ENCODE assay signal across 10 mouse cellular contexts in the genomic region with DNA sequence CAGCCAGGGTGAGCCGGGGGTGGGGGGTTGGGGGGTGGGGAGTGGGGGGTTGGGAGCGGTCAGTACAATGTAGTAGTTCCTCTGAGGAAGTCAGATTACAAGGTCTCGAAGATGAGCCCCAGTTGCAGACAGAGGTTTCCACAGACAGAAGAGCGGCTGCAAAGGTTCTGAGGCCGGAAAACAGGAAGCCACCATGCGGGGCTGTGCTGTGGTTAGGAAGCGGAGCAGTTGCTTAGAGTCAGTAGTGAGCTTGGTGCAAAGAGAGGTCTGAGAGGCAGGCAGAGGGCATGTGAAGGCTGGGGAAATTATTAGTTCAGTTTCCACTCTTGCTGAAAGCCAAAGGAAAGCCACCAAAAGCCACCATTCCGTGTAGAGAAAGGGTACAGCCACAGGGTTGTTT.
A peak's percentile ranks its signal among the peaks of the same experiment; 100 is the strongest.
DNase-seq lines count a peak whose midpoint lies in the region; ATAC-seq lines count a peak whose summit lies in the region.
"Had no signal": no experiment of that assay in that cellular context is flagged by ENCODE, and none has a peak within 500 bp of the region (broad histone marks: within the 10 kb centered on the region; RNA-seq: fewer than 3 reads in every experiment).

No protein-coding gene starts in this region.

- no peaks in the 10 kb centered on the region for H3K9me3 ChIP-seq in neural tube, embryonic 13.5 days
- no peaks in the 10 kb centered on the region for H3K9me3 ChIP-seq in hindbrain, embryonic 13.5 days
- H3K9me3 ChIP-seq: intestine, embryonic 15.5 days had no signal

- H3K27ac ChIP-seq in neural tube, embryonic 13.5 days (replicated peaks) = 0 out of 2 replicates have a peak overlapping the region, but pooled peaks have one; percentile 1
- H3K27ac ChIP-seq in hindbrain, embryonic 13.5 days = no peak overlapping the region
- H3K27ac ChIP-seq: intestine, embryonic 15.5 days had no signal

- no peaks in the 10 kb centered on the region for H3K36me3 ChIP-seq in neural tube, embryonic 13.5 days
- H3K36me3 ChIP-seq in hindbrain, embryonic 13.5 days = no peaks in the 10 kb centered on the region
- H3K36me3 ChIP-seq: intestine, embryonic 15.5 days had no signal

- no peak overlapping the region for H3K4me3 ChIP-seq in neural tube, embryonic 13.5 days
- H3K4me3 ChIP-seq in hindbrain, embryonic 13.5 days = no peak overlapping the region
- H3K4me3 ChIP-seq: intestine, embryonic 15.5 days had no signal

- no peak for ATAC-seq in neural tube, embryonic 13.5 days (ENCODE audit: low read depth)
- ATAC-seq in granulocyte monocyte progenitor cell, adult 5-6 weeks (replicated peaks; ENCODE audit: poor library complexity, severe bottlenecking) = peak; percentile 61
- peak; percentile 54; the same call in 1 of the 2 replicates for ATAC-seq in monocyte, adult 5-6 weeks (replicated peaks; ENCODE audit: insufficient number of reproducible peaks, low FRiP score, low TSS enrichment, poor library complexity, severe bottlenecking)
- ATAC-seq in hindbrain, embryonic 13.5 days (ENCODE audit: low FRiP score) = no peak
- ATAC-seq: intestine, embryonic 15.5 days had no signal

- H3K27me3 ChIP-seq in neural tube, embryonic 13.5 days = no peaks in the 10 kb centered on the region
- no peaks in the 10 kb centered on the region for H3K27me3 ChIP-seq in hindbrain, embryonic 13.5 days
- H3K27me3 ChIP-seq: intestine, embryonic 15.5 days had no signal

- whole genome bisulfite sequencing in neural tube, embryonic 13.5 days = 77% methylated on average over 8 of the region's 8 CpGs
- WGBS in hindbrain, embryonic 13.5 days = 81% methylated on average over 8 of the region's 8 CpGs

- no peak overlapping the region for H3K4me2 ChIP-seq in neural tube, embryonic 13.5 days
- H3K4me2 ChIP-seq in hindbrain, embryonic 13.5 days = no peak overlapping the region
- H3K4me2 ChIP-seq: intestine, embryonic 15.5 days had no signal

- DNase-seq in neural tube, embryonic 10.5 days (ENCODE audit: extremely low spot score, low spot score) = no peak
- peak; percentile 72 for DNase-seq in thymus, postnatal 4 days
- no peak for DNase-seq in retina, embryonic 14.5 days (ENCODE audit: low spot score)
- DNase-seq in Muller cell, postnatal 12 days (ENCODE audit: inconsistent ontology term) = no peak
- DNase-seq: lung, postnatal 10 days had no signal

- 0 out of 2 replicates have a peak, but pooled peaks cover 10% of the 10 kb centered on the region for H3K4me1 ChIP-seq in neural tube, embryonic 13.5 days (replicated peaks)
- H3K4me1 ChIP-seq in hindbrain, embryonic 13.5 days (replicated peaks) = no peaks in the 10 kb centered on the region

- H3K9ac ChIP-seq in neural tube, embryonic 13.5 days = no peak overlapping the region
- no peak overlapping the region for H3K9ac ChIP-seq in hindbrain, embryonic 13.5 days
- H3K9ac ChIP-seq: intestine, embryonic 15.5 days had no signal

Comparison
In these comparisons a context has a peak if more than half of its experiments do, and no peak if none do; other contexts are left out.
1. ATAC-seq: peak in granulocyte monocyte progenitor cell, adult 5-6 weeks (single experiment) and monocyte, adult 5-6 weeks (single experiment); none in neural tube, embryonic 13.5 days (single experiment) and hindbrain, embryonic 13.5 days (single experiment).